ENCODE assay signal across 8 mouse cellular contexts in genomic region chr13:111685751-111686462, GRCm38 (mm10). TPM values are rescaled to one million over a fixed set of nuclear protein-coding genes. Genes with fewer than 3 reads are reported as not detected.
DNase-seq lines count a peak whose midpoint lies in the region; ATAC-seq lines count a peak whose summit lies in the region.

No protein-coding gene starts in this region.

- peak; percentile 82 to 87 for DNase-seq in adrenal gland, adult 18-20 months (ENCODE audit: low spot score in 2 of 2)
- DNase-seq in embryo, embryonic 10.5 days (ENCODE audit: low spot score): peak; percentile 91
- DNase-seq in gastrocnemius, postnatal 14 days: peak; percentile 89
- peak; percentile 86 for DNase-seq in intestine, embryonic 14.5 days (ENCODE audit: low spot score)
- peak; percentile 82 to 83 for DNase-seq in left cerebral cortex, postnatal 14 days (ENCODE audit: low spot score in 2 of 2)
- peak; percentile 89 for DNase-seq in right cerebral cortex, postnatal 25 days
- DNase-seq in urinary bladder, postnatal 36 days (ENCODE audit: low spot score in 2 of 2): peak; percentile 77 to 88

- peaks cover 3% of the 10 kb centered on the region for H3K4me1 ChIP-seq in intestine, embryonic 14.5 days (replicated peaks; ENCODE audit: control insufficient read depth, insufficient read depth, low read length)

- WGBS in intestine, embryonic 14.5 days: under 1% methylated on average over 58 of the region's 86 CpGs

- H3K27ac ChIP-seq in intestine, embryonic 14.5 days (ENCODE audit: low read depth): peak overlapping the region; percentile 94

- H3K36me3 ChIP-seq in intestine, embryonic 14.5 days (ENCODE audit: control insufficient read depth, insufficient read depth, low read length): no peaks in the 10 kb centered on the region; the same call in 1 of the 2 replicates

- intact Hi-C loops in gastrocnemius, postnatal 14 days (cut with DNase I; ENCODE audit: low total_unique reads): no loop called here
- intact Hi-C loops in left cerebral cortex, postnatal 14 days (cut with DNase I): loop anchor here (2.0 kb wide), 1 partner anchor 195 kb away; the partner anchor contains the start of gene Gpbp1

- H3K27me3 ChIP-seq in intestine, embryonic 14.5 days (replicated peaks; ENCODE audit: control insufficient read depth, insufficient read depth, low read length): no peaks in the 10 kb centered on the region

- peak; percentile 94 for ATAC-seq in intestine, embryonic 14.5 days (replicated peaks; ENCODE audit: low FRiP score, low TSS enrichment, low read depth)
- peak; percentile 60 for ATAC-seq in megakaryocyte-erythroid progenitor cell, adult 5-6 weeks (replicated peaks; ENCODE audit: low FRiP score, low TSS enrichment, poor library complexity, severe bottlenecking)

- peak overlapping the region; percentile 56 for H3K4me2 ChIP-seq in intestine, embryonic 14.5 days (ENCODE audit: low read length)

- H3K9ac ChIP-seq in intestine, embryonic 14.5 days (ENCODE audit: low read length): peak overlapping the region; percentile 96

- H3K4me3 ChIP-seq in intestine, embryonic 14.5 days (ENCODE audit: low read depth, low read length): peak overlapping the region; percentile 86

- H3K9me3 ChIP-seq in intestine, embryonic 14.5 days (ENCODE audit: control insufficient read depth, low read length): no peaks in the 10 kb centered on the region

RNA-seq across cellular contexts. Expression of gene Mier3, which starts 5.1 kb away (rescaled TPM):
- 10 to 100 TPM; 24.7 to 46.0 TPM for total RNA-seq in adrenal gland, adult 18-20 months (2021)
- 10 to 100 TPM; 10.2 to 12.9 TPM for total RNA-seq in gastrocnemius, postnatal 14 days (2021)
- polyA plus RNA-seq in intestine, embryonic 14.5 days (2014; fragmentation: Nextera tagmentation; extraction: Ambion mirVana): 22.1 and 22.5 TPM in 2 replicates
- 10 to 100 TPM; 19.7 to 20.4 TPM for total RNA-seq in left cerebral cortex, postnatal 14 days (2021)
- 45.5 and 50.6 TPM in 2 replicates for total RNA-seq in megakaryocyte-erythroid progenitor cell, adult 5-6 weeks (2014; fragmentation: Nextera tagmentation)
- total RNA-seq in megakaryocyte-erythroid progenitor cell, adult 5-6 weeks (2017): 50.5 and 51.0 TPM in 2 replicates

Comparison
In these comparisons a context has a peak if more than half of its experiments do, and no peak if none do; other contexts are left out.
1. Peak in every context shown above with its lines: DNase-seq, ATAC-seq, H3K4me3 ChIP-seq and H3K27ac ChIP-seq.